Mouse (Mus musculus) lung, embryonic 14.5 days (tissue): ENCODE data around the gene Cdh22. TPM values are rescaled to one million over a fixed set of nuclear protein-coding genes. Genes with fewer than 3 reads are reported as not detected.

Source experiments
- ATAC-seq: fragments of 200-750 bp; cut with Nextera tagmentation; 2 replicates; pipeline ENCODE4 v1.8.0; 2017; ENCODE audit warnings: mild to moderate bottlenecking, moderate TSS enrichment, moderate library complexity; ENCODE audit not compliant: insufficient read depth
- DNase-seq: peaks from one replicate; pipeline ENCODE4 v3.0.0-alpha.2; 2015
- H3K27ac ChIP-seq: fragments of 300-500 bp; sonication (generic); 2 replicates; pipeline ENCODE4 v1.5.1; 2014; ENCODE audit warnings: low read depth, mild to moderate bottlenecking, moderate library complexity
- H3K27me3 ChIP-seq: fragments of 300-500 bp; sonication (generic); 2 replicates; pipeline ENCODE4 v1.6.1; 2014; ENCODE audit warnings: low read length, control low read depth; ENCODE audit not compliant: insufficient read depth
- H3K36me3 ChIP-seq: fragments of 300-500 bp; sonication (generic); 2 replicates; pipeline ENCODE4 v1.6.1; 2014; ENCODE audit warnings: control low read depth; ENCODE audit not compliant: insufficient read depth
- H3K4me1 ChIP-seq: fragments of 300-500 bp; sonication (generic); 2 replicates; pipeline ENCODE4 v1.6.1; 2014; ENCODE audit warnings: antibody characterized with exemption, control low read depth; ENCODE audit not compliant: insufficient read depth
- H3K4me2 ChIP-seq: fragments of 300-500 bp; sonication (generic); 2 replicates; pipeline ENCODE4 v1.6.1; 2014; ENCODE audit warnings: mild to moderate bottlenecking
- H3K4me3 ChIP-seq: fragments of 300-500 bp; sonication (generic); 2 replicates; pipeline ENCODE4 v1.5.1; 2014; ENCODE audit warnings: low read depth, low read length
- H3K9ac ChIP-seq: fragments of 300-500 bp; sonication (generic); 2 replicates; pipeline ENCODE4 v1.6.1; 2014
- H3K9me3 ChIP-seq: fragments of 300-500 bp; sonication (generic); 2 replicates; pipeline ENCODE4 v1.6.1; 2016; ENCODE audit warnings: low read depth, low read length, control low read depth
- CTCF ChIP-seq: IDR thresholded peaks from 2 replicates; pipeline ENCODE4 v1.5.1; 2016; ENCODE audit warnings: antibody characterized with exemption, low read depth
- WGBS: fragments of 180-500 bp; shearing (Covaris S2); extraction: QIAGEN DNeasy Blood & Tissue Kit; methylation state at CpG from one replicate; pipeline ENCODE4 v1.1.7; 2014; 5-methylcytosine and 5-hydroxymethylcytosine counted together
- polyA plus RNA-seq: library from polyadenylated mRNA; unstranded; fragments of >200 nt; fragmentation: Nextera tagmentation; extraction: Ambion mirVana; gene quantifications from 2 replicates; pipeline ENCODE4 v1.2.1, GENCODE M21; 2014

The Cdh22 gene
- polyA plus RNA-seq, 1 experiment from 2014 or later, result 1.5 TPM

GRCm38 (mm10) chr2:165259859-165260258 is 25.2 kb upstream of the Cdh22 start:
- Histone ChIP-seq H3K4me3 (no peak overlapping the region), H3K9me3 (no peaks in the 10 kb centered on the region), H3K9ac (no peak overlapping the region), H3K27me3 (0 out of 2 replicates have a peak, but pooled peaks cover 2% of the 10 kb centered on the region), H3K27ac (no peak overlapping the region), H3K36me3 (no peaks in the 10 kb centered on the region), H3K4me2 (no peak overlapping the region), H3K4me1 (no peaks in the 10 kb centered on the region)
- no peak for ATAC-seq
- 69% methylated on average over 8 of the region's 8 CpGs for WGBS
- no peak for DNase-seq
- TF ChIP-seq CTCF, result no peak

- no peak overlapping the region for H3K4me2 ChIP-seq
Observed at GRCm38 (mm10) chr2:165258321-165258720, 23.7 kb upstream of the Cdh22 start.

DNA sequence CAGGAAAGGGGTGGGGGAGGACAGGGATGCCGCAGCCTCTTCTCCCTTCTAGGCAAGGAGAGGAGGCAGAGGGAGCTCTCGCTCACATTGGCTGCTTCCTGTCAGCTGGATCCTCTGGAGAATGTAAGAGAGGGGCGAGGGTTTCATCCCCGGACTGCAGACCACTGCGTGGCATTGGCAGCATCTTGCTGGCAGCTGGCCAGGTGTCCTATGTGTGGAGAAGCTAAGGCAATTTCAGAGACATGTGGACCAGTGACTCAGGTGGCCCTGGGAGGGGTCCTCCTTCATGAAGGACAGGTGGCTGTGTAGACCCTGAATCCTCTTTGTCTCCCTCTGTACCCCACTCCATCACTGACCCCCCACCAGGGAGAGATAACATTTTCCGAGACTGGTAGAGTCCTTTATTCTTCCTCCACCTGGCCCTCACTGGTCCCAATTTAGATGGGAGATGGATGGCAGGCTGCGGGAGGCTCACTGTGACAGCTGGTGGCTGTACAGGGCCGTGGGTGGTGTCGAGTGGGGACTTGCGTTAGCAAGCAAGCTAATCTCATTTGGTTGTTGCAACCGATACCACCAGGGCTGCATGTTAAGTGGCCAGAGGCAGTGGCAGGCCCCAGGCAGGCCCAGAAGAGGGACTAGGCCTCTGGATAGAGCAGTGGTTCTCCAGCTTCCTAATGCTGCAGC is 22.6 kb upstream of the Cdh22 start:
- no peak for TF ChIP-seq CTCF
- 38% methylated on average over 11 of the region's 11 CpGs for WGBS

More at GRCm38 (mm10) chr2:165258321-165258720, 23.7 kb upstream of the Cdh22 start:
- TF ChIP-seq CTCF, result no peak
- no peaks in the 10 kb centered on the region for H3K4me1 ChIP-seq
- ATAC-seq (no peak), DNase-seq (no peak)
- H3K9ac ChIP-seq, result no peak overlapping the region
- no peak overlapping the region for H3K27ac ChIP-seq
- H3K9me3 ChIP-seq, result no peaks in the 10 kb centered on the region
- peaks cover 16% of the 10 kb centered on the region for H3K27me3 ChIP-seq
- no peak overlapping the region for H3K4me3 ChIP-seq
- 72% methylated on average over 6 of the region's 6 CpGs for WGBS
- no peaks in the 10 kb centered on the region for H3K36me3 ChIP-seq

GRCm38 (mm10) chr2:165256213-165256612 is 21.6 kb upstream of the Cdh22 start:
- Histone ChIP-seq H3K9ac (no peak overlapping the region), H3K4me1 (no peaks in the 10 kb centered on the region), H3K36me3 (no peaks in the 10 kb centered on the region), H3K4me2 (no peak overlapping the region), H3K4me3 (no peak overlapping the region), H3K9me3 (no peaks in the 10 kb centered on the region), H3K27ac (no peak overlapping the region), H3K27me3 (peaks cover 26% of the 10 kb centered on the region)
- TF ChIP-seq CTCF, result no peak
- 64% methylated on average over 10 of the region's 10 CpGs for WGBS
- no peak for ATAC-seq
- no peak for DNase-seq

More for the DNA sequence above, 22.6 kb upstream of the Cdh22 start:
- ATAC-seq (no peak), DNase-seq (peak; percentile 16)
- H3K4me1 ChIP-seq, result no peaks in the 10 kb centered on the region
- H3K4me2 ChIP-seq, result no peak overlapping the region
- no peaks in the 10 kb centered on the region for H3K36me3 ChIP-seq
- peaks cover 22% of the 10 kb centered on the region for H3K27me3 ChIP-seq
- no peak overlapping the region for H3K27ac ChIP-seq
- H3K4me3 ChIP-seq, result no peak overlapping the region
- no peak overlapping the region for H3K9ac ChIP-seq
- no peaks in the 10 kb centered on the region for H3K9me3 ChIP-seq

DNA sequence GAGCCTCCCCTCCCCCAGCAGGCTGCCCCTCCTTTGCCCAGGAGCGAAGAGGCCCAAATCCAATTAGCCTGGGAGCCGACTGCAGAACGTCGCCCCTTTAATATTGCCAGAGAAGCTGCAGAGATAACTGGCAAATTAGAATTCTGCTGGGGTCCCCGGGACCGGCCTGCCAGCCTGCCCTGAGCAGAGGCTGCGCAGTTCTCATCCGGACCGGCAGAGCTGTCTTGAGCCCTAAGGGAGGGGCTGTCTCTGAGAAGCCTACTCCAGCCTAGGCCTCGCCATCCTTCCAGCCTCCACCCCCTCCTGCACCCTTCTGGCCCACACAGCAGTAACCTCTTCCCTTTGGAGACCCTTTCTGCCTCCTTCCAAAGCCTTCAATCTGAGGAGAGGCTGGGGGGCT is 19.2 kb upstream of the Cdh22 start:
- H3K4me1 ChIP-seq, result 0 out of 2 replicates have a peak, but pooled peaks cover 3% of the 10 kb centered on the region
- no peak overlapping the region for H3K4me2 ChIP-seq
- TF ChIP-seq CTCF, result no peak
- no peak overlapping the region for H3K9ac ChIP-seq
- peaks cover 26% of the 10 kb centered on the region for H3K27me3 ChIP-seq
- H3K27ac ChIP-seq, result no peak overlapping the region
- no peaks in the 10 kb centered on the region for H3K9me3 ChIP-seq
- ATAC-seq (no peak), DNase-seq (peak; percentile 10)
- no peaks in the 10 kb centered on the region for H3K36me3 ChIP-seq
- 18% methylated on average over 10 of the region's 10 CpGs for WGBS
- H3K4me3 ChIP-seq, result no peak overlapping the region

- Histone ChIP-seq H3K9ac (no peak overlapping the region), H3K27ac (no peak overlapping the region), H3K4me1 (0 out of 2 replicates have a peak, but pooled peaks cover 3% of the 10 kb centered on the region), H3K4me2 (no peak overlapping the region), H3K36me3 (no peaks in the 10 kb centered on the region), H3K27me3 (peaks cover 26% of the 10 kb centered on the region), H3K4me3 (no peak overlapping the region), H3K9me3 (no peaks in the 10 kb centered on the region)
- TF ChIP-seq CTCF, result no peak
- DNase-seq, result no peak
- 72% methylated on average over 8 of the region's 8 CpGs for WGBS
- ATAC-seq, result no peak
Observed at GRCm38 (mm10) chr2:165253269-165253668, 18.6 kb upstream of the Cdh22 start.

- H3K36me3 ChIP-seq, result no peaks in the 10 kb centered on the region
- ATAC-seq (no peak), DNase-seq (no peak)
- no peak for TF ChIP-seq CTCF
- 0 out of 2 replicates have a peak, but pooled peaks cover 3% of the 10 kb centered on the region for H3K4me1 ChIP-seq
- H3K27me3 ChIP-seq, result peaks cover 26% of the 10 kb centered on the region
- H3K4me3 ChIP-seq, result no peak overlapping the region
- H3K9me3 ChIP-seq, result no peaks in the 10 kb centered on the region
- WGBS, result 47% methylated on average over 9 of the region's 9 CpGs
- H3K9ac ChIP-seq, result no peak overlapping the region
- no peak overlapping the region for H3K4me2 ChIP-seq
- H3K27ac ChIP-seq, result no peak overlapping the region
Observed at GRCm38 (mm10) chr2:165252801-165253200, 18.1 kb upstream of the Cdh22 start.
